Mouse (Mus musculus) ES-Bruce4 (cell line): ENCODE data around the gene Arhgef6. TPM values are rescaled to one million over a fixed set of nuclear protein-coding genes. Genes with fewer than 3 reads are reported as not detected.

Experiments
- H3K27ac ChIP-seq: 2 replicates; pipeline ENCODE4 v1.5.1; 2012; ENCODE audit warnings: low read length, inconsistent platforms; ENCODE audit not compliant: insufficient read depth
- H3K27me3 ChIP-seq: 2 replicates; pipeline ENCODE4 v1.6.1; 2012; ENCODE audit warnings: mild to moderate bottlenecking, low read length, inconsistent platforms; ENCODE audit not compliant: control insufficient read depth, poor library complexity, insufficient read depth, severe bottlenecking
- H3K36me3 ChIP-seq: 2 replicates; pipeline ENCODE4 v1.6.1; 2012; ENCODE audit warnings: inconsistent platforms, mild to moderate bottlenecking, low read length, moderate library complexity; ENCODE audit not compliant: control insufficient read depth, poor library complexity, insufficient read depth, severe bottlenecking
- H3K4me1 ChIP-seq: one replicate; pipeline ENCODE4 v1.8.1; 2011; ENCODE audit warnings: low read length; ENCODE audit not compliant: control insufficient read depth, insufficient read depth
- H3K4me3 ChIP-seq: 2 replicates; pipeline ENCODE4 v1.5.1; 2011; ENCODE audit warnings: low read depth, mild to moderate bottlenecking, low read length
- H3K9ac ChIP-seq: 2 replicates; pipeline ENCODE4 v1.6.1; 2012; ENCODE audit warnings: low read depth, mild to moderate bottlenecking, inconsistent platforms; ENCODE audit not compliant: poor library complexity, severe bottlenecking
- H3K9me3 ChIP-seq: replicated peaks from 2 replicates; pipeline ENCODE4 v1.6.1; 2012; ENCODE audit warnings: mild to moderate bottlenecking, low read length, inconsistent platforms; ENCODE audit not compliant: control insufficient read depth, poor library complexity, insufficient read depth, severe bottlenecking
- CTCF ChIP-seq: IDR thresholded peaks from one replicate; pipeline ENCODE4 v1.8.1; 2011; ENCODE audit warnings: low read depth, low read length
- EP300 ChIP-seq: IDR thresholded peaks from 2 replicates; pipeline ENCODE4 v1.6.1; 2011; ENCODE audit warnings: low read depth, low read length; ENCODE audit not compliant: insufficient read depth
- POLR2A ChIP-seq: IDR thresholded peaks from one replicate; pipeline ENCODE4 v1.8.1; 2011; ENCODE audit warnings: low read length; ENCODE audit not compliant: insufficient read depth
- polyA plus RNA-seq: library from polyadenylated mRNA; stranded (reverse); fragments of >200 nt; gene quantifications from 2 replicates; pipeline ENCODE4 v1.2.4, GENCODE M21; 2011; ENCODE audit warnings: low read depth; ENCODE audit not compliant: missing spikeins, insufficient read depth, insufficient read length

Arhgef6 gene
- polyA plus RNA-seq, 1 experiment: 5.8 TPM

DNA sequence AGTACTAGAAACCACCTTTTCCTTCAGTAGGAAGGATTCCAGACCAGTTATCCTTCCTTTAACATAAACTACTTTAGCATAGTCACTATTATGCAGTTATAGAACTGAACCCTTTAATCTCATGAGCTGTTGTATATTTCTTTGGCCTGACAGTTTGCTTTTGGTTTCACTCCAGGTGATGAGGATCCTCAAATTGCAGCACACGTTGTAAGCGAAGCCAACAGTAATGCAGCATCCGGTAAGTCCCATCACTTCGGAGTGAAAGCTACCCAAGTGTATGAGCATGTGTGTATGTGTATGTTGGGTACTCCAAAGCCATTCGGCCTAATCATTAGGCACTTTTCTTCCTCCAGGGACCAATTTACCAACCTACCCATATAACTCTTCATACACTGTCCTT is 119.0 kb downstream of the Arhgef6 start:
- Histone ChIP-seq H3K4me3 (no peak overlapping the region), H3K9ac (no peak overlapping the region), H3K36me3 (no peaks in the 10 kb centered on the region), H3K27ac (no peak overlapping the region), H3K9me3 (no peaks in the 10 kb centered on the region), H3K4me1 (no peaks in the 10 kb centered on the region), H3K27me3 (no peaks in the 10 kb centered on the region)
- TF ChIP-seq CTCF (no peak), EP300 (no peak), POLR2A (no peak)

- no peak overlapping the region for H3K9ac ChIP-seq
- no peak overlapping the region for H3K27ac ChIP-seq
- H3K4me3 ChIP-seq: no peak overlapping the region
- H3K9me3 ChIP-seq: no peaks in the 10 kb centered on the region
- no peaks in the 10 kb centered on the region for H3K27me3 ChIP-seq
- H3K36me3 ChIP-seq: no peaks in the 10 kb centered on the region
- no peak for TF ChIP-seq EP300
- TF ChIP-seq CTCF: no peak
- no peak for TF ChIP-seq POLR2A
- H3K4me1 ChIP-seq: no peaks in the 10 kb centered on the region
These were observed 122.3 kb downstream of the Arhgef6 start for GRCm38 (mm10) chrX:57216271-57216670.

DNA sequence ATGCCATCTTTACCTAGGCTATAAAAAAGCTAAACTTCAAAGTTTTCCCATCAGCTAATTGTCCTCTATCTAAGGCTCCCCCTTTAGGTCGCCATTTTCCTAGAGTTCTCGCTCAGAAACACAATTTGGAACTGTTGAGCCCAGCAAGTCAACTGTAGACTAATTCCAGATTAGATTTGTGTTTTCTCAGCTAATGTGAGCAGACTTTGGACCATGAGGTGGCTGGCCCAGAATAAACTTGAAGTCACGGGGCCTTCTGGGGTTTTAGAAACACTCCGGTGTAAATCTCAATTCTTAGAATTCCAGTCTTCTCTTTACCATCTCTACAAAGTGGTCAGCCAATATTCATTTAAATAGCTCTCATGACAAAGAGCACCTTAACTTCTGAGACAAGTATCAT is 123.0 kb downstream of the Arhgef6 start:
- no peak overlapping the region for H3K9ac ChIP-seq
- H3K4me1 ChIP-seq: no peaks in the 10 kb centered on the region
- H3K9me3 ChIP-seq: no peaks in the 10 kb centered on the region
- H3K27ac ChIP-seq: no peak overlapping the region
- H3K27me3 ChIP-seq: no peaks in the 10 kb centered on the region
- TF ChIP-seq POLR2A (no peak), CTCF (no peak), EP300 (no peak)
- no peak overlapping the region for H3K4me3 ChIP-seq
- H3K36me3 ChIP-seq: no peaks in the 10 kb centered on the region

GRCm38 (mm10) chrX:57212862-57213261 is 125.7 kb downstream of the Arhgef6 start:
- no peak overlapping the region for H3K27ac ChIP-seq
- H3K9ac ChIP-seq: no peak overlapping the region
- TF ChIP-seq CTCF (no peak), EP300 (no peak), POLR2A (no peak)
- no peaks in the 10 kb centered on the region for H3K36me3 ChIP-seq
- H3K4me1 ChIP-seq: no peaks in the 10 kb centered on the region
- H3K9me3 ChIP-seq: no peaks in the 10 kb centered on the region
- H3K27me3 ChIP-seq: no peaks in the 10 kb centered on the region
- H3K4me3 ChIP-seq: no peak overlapping the region

GRCm38 (mm10) chrX:57211876-57212275 is 126.7 kb downstream of the Arhgef6 start, which contains the start of gene Cd40lg:
TSS of gene Cd40lg (plus strand) at chrX:57212143.
- Histone ChIP-seq H3K27me3 (no peaks in the 10 kb centered on the region), H3K27ac (no peak within 1 kb of the TSS), H3K4me3 (no peak within 1 kb of the TSS), H3K36me3 (no peaks in the 10 kb centered on the region), H3K4me1 (no peaks in the 10 kb centered on the region), H3K9ac (no peak within 1 kb of the TSS), H3K9me3 (no peaks in the 10 kb centered on the region)
- TF ChIP-seq CTCF (no peak), EP300 (no peak), POLR2A (no peak)

- Histone ChIP-seq H3K27ac (no peak overlapping the region), H3K36me3 (no peaks in the 10 kb centered on the region), H3K9ac (no peak overlapping the region), H3K4me3 (no peak overlapping the region), H3K4me1 (no peaks in the 10 kb centered on the region), H3K9me3 (no peaks in the 10 kb centered on the region), H3K27me3 (no peaks in the 10 kb centered on the region)
- TF ChIP-seq CTCF (no peak), EP300 (no peak), POLR2A (no peak)
These were observed 127.9 kb downstream of the Arhgef6 start for GRCm38 (mm10) chrX:57210591-57210990.

- Histone ChIP-seq H3K4me1 (no peaks in the 10 kb centered on the region), H3K27ac (no peak overlapping the region), H3K4me3 (no peak overlapping the region), H3K27me3 (no peaks in the 10 kb centered on the region), H3K9me3 (no peaks in the 10 kb centered on the region), H3K9ac (no peak overlapping the region), H3K36me3 (no peaks in the 10 kb centered on the region)
- TF ChIP-seq CTCF (no peak), POLR2A (no peak), EP300 (no peak)
These were observed 138.1 kb downstream of the Arhgef6 start for GRCm38 (mm10) chrX:57200397-57200796.
